Mouse (Mus musculus) thymus, postnatal 10 days (tissue): ENCODE results near the gene Plekhg1.
A peak's percentile ranks its signal among the peaks of the same experiment; 100 is the strongest.

Source experiments
- DNase-seq, 2 experiments: peaks; one replicate each; pipeline ENCODE4 v3.0.0; 2021; ENCODE audit warnings: low spot score in 2 of 2

The Plekhg1 gene

GRCm38 (mm10) chr10:3740148-3740503 is at the start of gene Plekhg1:
Gene Plekhg1, plus strand, starts transcription at chr10:3740364.
- no peak for DNase-seq

- no peak for DNase-seq
Measured at GRCm38 (mm10) chr10:3692791-3693190, 47.4 kb upstream of the Plekhg1 start.

- no peak for DNase-seq
Measured at GRCm38 (mm10) chr10:3693699-3694280, 46.4 kb upstream of the Plekhg1 start.

GRCm38 (mm10) chr10:3695332-3695905 is 44.7 kb upstream of the Plekhg1 start:
- DNase-seq = no peak

GRCm38 (mm10) chr10:3696727-3697348 is 43.3 kb upstream of the Plekhg1 start:
- no peak for DNase-seq

- no peak for DNase-seq
Measured at GRCm38 (mm10) chr10:3697500-3697899, 42.7 kb upstream of the Plekhg1 start.

GRCm38 (mm10) chr10:3700225-3701073 is 39.7 kb upstream of the Plekhg1 start:
- no peak for DNase-seq

GRCm38 (mm10) chr10:3701832-3702231 is 38.3 kb upstream of the Plekhg1 start:
- DNase-seq = no peak

- DNase-seq = no peak
Measured at GRCm38 (mm10) chr10:3702585-3702984, 37.6 kb upstream of the Plekhg1 start.

GRCm38 (mm10) chr10:3706231-3706630 is 33.9 kb upstream of the Plekhg1 start:
- DNase-seq = no peak

GRCm38 (mm10) chr10:3710081-3710480 is 30.1 kb upstream of the Plekhg1 start:
- no peak for DNase-seq

GRCm38 (mm10) chr10:3715302-3715943 is 24.7 kb upstream of the Plekhg1 start:
- no peak for DNase-seq

- no peak for DNase-seq
Measured at GRCm38 (mm10) chr10:3718021-3718865, 21.9 kb upstream of the Plekhg1 start.

GRCm38 (mm10) chr10:3720296-3720695 is 19.9 kb upstream of the Plekhg1 start:
- DNase-seq = no peak

- no peak for DNase-seq
Measured at GRCm38 (mm10) chr10:3722339-3722738, 17.8 kb upstream of the Plekhg1 start.

GRCm38 (mm10) chr10:3724665-3725064 is 15.5 kb upstream of the Plekhg1 start:
- no peak for DNase-seq

GRCm38 (mm10) chr10:3729666-3730065 is 10.5 kb upstream of the Plekhg1 start:
- DNase-seq = no peak

GRCm38 (mm10) chr10:3730314-3730713 is 9.8 kb upstream of the Plekhg1 start:
- DNase-seq = no peak

GRCm38 (mm10) chr10:3737034-3737433 is 3.1 kb upstream of the Plekhg1 start:
- DNase-seq = no peak

- peak in 1 of 2 experiments; percentile 9 for DNase-seq
Measured at GRCm38 (mm10) chr10:3740504-3741388, 582 bp downstream of the Plekhg1 start.
